Mouse (Mus musculus): ENCODE measurements around the gene Retreg1.
A peak's percentile ranks its signal among the peaks of the same experiment; 100 is the strongest.
"Not testable (repeated sequence)": the region's sequence is repeated elsewhere in the genome, so short reads cannot be mapped to it uniquely, and the experiment has no call there.

The Retreg1 gene

DNA sequence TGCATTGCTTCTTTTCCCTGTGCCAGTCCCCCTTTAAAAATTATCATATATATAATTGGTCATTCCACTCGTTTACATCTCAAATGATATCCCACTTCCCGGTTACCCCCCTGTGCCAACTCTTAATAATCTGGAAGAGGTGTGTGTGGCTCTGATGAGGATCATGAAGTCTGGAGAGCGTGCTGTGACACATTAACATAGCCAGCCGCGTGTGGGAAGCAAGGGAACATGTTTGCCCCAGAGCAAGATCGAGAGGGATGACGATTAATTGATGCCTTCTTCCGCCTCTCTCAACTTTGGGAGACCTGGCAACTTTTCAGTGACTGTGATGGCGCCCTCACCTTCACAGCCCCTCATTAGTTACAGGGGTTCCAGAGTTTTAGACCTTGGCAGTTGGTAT is 106.7 kb downstream of the Retreg1 start:
- DNase-seq = no peak

DNA sequence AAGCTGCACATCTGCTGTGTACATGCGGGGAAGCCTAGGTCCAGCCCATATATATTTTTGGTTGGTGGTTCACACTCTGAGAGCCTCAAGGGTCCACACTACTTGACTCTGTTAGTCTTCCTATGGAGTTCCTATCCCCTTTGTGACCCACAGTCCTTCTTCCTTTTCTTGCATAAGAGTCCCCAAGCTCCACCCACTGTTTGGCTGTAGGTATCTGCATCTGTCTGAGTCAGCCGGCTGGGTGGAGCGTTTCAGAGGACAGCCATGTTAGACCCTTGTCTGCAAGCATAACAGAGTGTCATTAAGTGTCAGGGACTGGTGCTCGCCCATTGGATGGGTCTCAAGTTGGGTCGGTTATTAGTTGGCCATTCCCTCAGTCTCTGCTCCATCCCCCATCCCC is 107.6 kb downstream of the Retreg1 start:
- no peak for DNase-seq

DNA sequence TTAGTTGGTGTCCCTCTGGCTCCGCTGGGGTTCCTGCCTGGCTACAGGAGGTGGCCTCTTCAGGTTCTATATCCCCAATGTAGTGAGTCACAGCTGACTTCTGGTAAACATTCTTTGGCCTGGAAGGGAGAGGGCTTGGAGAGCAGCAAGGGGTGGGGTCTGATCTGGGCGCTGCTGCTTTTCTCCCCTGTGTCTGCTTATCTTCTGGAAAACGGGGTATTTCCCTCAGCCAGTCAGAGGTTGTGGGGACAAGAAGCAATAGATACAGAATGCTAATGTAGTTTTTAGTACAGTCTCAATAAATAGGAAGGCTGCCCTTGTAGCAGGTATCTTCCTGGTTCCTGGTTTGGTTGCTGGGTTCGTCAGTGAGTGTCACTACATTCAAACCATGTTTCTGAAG is 108.1 kb downstream of the Retreg1 start:
- DNase-seq = no peak

DNA sequence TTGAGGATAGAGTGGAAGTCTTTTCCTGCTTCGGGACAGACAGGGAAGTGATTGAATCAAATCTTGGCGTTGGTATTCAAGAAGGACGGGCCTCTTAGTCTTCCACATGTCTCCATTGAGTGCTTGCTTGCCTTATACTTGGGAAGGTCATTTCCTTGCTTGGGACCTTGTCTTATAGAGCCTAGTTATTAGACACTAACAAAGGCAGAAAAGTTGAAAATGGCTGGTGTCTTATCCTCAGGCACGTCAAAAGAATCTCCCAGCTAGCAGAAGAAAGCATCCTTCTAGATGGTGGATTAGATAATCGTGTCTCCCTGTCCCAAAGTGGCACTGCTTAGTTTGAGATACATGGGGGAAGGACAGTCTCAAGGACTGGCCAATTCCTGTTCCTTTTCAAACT is 113.0 kb downstream of the Retreg1 start:
- DNase-seq = no peak

DNA sequence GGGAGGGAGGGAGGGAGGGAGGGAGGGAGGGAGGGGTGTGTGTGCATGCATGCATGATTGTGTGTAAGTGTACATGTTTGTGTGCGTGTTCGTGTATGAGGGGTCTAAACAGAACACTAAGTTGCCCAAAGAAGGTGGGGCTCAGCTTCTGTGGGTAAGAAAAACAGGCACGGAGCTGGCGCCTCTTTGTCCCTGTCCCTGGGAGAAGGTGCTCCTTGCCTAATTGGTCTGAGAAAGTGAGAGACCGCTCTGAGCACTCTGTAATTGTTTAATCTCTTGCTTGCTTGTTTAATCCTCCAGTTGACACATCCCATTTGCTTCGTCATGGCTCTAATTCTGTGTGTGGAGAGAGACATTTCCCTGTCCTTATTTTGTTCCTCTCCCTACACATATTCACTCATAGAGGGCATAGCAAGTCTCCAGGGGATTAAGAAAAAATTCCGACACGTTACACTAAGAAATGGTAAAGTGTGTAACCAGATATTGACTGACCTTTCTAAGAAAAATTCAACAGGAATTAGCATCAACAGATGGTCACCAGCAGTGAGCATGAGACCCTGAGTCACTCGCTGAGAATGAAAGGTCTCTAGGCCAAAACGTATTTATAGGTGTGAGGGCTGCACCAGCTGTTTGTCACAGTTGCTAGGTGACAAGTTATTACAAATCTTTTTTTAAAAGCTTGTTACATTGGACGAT is 113.6 kb downstream of the Retreg1 start:
- DNase-seq = no peak

DNA sequence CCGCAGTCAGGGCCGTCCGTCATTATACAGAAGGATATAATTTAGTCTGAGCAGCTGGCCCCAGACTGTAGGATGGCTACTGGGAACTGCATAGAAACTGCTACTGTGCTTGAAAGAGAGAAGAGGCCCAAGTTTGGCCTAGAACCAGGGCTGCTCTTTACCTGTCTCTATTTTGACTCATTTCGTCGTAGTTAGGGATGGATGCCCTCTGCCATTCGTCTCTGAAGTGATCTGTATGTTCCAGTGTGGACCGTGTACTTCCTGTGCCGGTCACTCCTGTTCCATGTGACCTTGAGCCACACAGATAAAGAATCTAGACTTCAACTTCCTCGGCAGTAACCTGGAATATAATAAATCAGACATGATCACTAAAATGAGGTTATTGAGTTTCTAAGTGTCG is 114.7 kb downstream of the Retreg1 start:
- DNase-seq = no peak

DNA sequence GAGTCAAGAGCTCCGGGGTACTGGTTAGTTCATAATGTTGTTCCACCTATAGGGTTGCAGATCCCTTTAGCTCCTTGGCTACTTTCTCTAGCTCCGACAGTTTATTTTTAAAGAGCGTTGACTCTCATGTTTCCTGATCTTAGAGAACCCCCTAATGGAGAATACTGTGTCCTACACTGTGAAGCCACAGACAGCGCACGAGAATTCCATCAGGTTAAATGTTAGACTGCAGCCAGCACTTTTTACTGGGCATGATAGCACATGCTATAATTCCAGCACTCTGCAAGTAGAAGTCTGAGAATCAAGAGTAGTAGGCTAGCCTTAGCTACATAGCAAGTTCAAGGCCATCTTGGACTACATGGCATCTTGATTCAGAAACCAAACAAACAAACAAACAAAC is 116.4 kb downstream of the Retreg1 start:
- peak in 1 of 2 experiments; percentile 26 for DNase-seq

DNA sequence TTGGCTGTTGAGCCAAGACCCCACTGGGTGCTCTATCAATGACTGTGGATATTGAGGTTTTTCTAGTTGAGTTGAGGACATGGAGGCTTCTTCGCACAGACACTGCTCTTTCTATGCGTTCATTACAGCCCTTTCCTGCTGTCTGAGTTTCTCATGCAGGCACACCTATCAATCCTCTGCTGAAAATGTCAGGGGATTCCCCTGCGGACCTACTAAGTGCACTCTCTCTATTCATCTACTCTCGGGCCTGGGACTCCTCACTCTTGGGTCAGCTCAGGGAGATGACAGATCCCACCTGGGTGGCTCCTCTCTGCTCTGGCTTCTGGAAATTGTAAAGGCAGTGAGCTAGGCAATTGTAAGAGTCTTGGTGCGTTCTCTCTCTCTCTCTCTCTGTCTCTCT is 117.3 kb downstream of the Retreg1 start:
- DNase-seq = no peak

DNA sequence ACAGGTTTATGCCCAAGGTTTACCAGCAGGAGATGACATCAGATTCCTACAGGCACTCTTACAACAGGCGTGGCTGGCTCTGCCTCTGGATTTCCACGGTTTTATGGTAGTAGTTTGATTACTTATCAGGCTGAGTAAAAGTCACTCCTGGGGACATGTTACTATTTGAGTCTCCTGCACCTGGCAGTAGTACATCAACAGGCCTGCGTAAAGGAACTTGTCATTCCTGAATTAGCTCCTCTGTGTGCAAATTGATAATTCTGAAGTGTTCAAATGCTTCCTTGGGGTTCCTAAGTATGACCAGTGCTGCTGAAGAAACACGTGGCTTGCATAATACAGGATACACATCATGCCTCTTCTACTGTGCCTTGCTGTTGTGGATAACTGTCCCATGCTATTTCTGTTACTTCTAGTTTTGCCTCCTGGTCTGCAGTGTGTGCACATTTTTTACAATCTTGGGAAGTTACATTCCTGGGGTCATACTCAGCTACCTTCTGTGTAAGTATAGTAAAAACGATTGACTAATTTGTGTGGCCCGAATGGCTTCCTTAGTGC is 123.3 kb downstream of the Retreg1 start:
- no peak for DNase-seq

DNA sequence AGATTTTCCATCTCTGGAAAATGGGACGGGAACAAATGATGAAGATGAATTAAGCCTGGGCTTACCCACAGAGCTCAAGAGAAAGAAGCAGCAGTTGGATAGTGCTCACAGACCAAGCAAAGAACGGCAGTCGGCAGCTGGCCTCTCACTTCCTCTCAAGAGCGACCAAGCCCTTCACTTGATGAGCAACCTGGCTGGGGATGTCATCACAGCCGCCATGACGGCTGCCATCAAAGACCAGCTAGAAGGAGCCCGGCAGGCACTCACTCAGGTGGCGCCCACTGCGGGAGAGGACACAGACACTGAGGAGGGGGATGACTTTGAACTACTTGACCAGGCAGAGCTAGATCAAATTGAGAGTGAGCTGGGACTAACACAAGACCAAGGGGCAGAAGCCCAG is 128.6 kb downstream of the Retreg1 start:
- no peak for DNase-seq

DNA sequence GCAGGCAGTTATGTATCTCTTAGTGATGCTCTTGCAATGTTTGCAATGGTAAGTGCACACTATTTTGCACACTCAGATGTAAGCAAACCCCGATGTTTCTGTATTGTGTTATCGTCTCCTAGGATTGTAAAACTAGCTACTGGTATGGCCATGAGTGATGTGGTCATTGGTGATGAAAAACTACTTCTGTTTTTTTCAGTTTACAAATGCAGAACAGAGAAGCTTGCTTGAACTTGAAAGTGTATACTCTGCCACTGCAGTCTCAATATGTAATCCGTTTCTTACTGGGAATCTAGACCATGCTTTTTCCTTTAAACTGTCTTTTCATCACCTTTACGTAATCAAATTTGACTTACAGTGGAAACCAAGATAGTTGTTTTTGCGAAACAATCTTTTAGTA is 129.8 kb downstream of the Retreg1 start:
- no peak for DNase-seq

DNA sequence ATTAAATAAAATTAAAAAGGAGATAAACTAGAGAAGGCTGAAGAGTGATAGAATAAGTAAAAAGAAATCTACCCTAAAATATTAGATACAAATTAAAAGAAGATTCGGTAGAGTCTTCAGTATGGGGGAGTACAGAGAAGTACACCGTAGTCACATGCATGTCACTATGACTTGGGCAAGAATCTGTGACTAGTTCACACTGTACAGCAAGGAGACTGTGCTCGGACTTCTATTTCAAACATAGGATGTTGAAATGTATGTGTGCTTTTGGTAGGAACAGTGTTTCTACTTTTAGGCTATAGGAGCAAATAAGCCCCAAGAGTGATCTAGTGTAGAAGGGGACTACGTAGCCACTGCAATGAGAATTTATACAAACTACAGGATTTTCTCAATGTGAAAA is 131.4 kb downstream of the Retreg1 start:
- no peak for DNase-seq

DNA sequence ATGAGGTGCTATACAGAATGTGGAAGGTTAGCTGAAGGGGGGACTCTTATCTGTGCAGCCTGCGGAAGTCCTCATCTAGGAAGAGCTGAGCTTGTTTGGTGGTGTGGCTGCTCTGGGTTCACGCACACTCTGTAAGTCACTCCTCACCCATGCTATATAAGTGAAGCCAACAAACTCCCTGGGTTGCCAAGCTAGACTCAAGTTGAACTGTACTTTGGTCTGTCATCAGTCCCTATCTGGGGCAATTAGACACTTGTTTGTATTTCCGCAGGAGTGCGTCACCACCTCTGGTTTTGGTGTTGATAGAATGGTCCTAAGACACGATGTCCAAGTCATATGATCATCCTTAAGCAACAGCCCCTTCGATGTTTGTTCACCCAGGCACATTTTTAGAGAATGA is 132.8 kb downstream of the Retreg1 start:
- no peak for DNase-seq

DNA sequence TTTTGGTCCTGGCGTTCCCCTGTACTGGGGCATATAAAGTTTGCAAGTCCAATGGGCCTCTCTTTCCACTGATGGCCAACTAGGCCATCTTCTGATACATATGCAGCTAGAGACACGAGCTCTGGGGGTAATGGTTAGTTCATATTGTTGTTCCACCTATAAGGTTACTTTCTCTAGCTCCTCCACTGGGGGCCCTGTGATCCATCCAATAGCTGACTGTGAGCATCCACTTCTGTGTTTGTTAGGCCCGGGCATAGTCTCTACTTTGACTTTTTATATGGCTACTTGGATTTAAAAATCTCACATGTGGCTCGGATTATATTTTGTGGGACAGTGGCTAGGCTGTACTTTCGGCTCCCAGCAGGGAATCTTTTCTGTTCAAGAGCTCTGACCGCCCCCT is 140.6 kb downstream of the Retreg1 start:
- DNase-seq = not testable (repeated sequence)

DNA sequence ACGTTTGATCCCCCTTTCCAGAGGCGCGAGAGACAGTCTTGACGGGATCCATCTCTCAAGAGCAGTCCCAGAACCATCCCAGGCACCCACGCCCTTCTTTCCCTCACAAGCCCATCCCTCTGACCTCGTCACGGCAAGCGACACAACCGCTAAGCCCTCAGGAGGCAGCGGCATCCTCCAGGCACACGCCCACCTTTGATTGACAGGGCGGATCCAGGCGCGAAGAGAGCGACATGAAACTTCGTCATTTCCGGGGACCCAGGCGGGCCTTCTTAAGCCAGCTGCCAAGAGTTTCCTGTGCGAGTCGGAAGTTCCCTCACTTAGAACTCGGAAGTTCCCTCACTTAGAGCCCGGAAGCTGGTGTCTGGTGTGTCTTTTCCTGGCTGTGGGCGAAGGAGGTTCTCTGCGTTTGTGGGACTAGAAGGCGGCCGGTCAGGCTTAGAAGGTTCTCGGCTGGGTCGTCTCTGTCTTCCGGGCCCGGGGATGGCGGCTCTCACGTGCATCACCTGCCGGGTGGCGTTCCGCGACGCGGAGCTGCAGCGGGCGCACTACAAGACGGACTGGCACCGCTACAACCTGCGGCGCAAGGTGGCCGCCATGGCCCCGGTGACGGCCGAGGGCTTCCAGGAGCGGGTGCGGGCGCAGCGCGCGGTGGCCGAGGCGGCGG is 141.2 kb downstream of the Retreg1 start, which contains the start of gene Zfp622:
Zfp622 (plus strand) TSS at position 300 of the 667 bp plus-strand sequence.
- DNase-seq = peak; percentile 96 to 98

DNA sequence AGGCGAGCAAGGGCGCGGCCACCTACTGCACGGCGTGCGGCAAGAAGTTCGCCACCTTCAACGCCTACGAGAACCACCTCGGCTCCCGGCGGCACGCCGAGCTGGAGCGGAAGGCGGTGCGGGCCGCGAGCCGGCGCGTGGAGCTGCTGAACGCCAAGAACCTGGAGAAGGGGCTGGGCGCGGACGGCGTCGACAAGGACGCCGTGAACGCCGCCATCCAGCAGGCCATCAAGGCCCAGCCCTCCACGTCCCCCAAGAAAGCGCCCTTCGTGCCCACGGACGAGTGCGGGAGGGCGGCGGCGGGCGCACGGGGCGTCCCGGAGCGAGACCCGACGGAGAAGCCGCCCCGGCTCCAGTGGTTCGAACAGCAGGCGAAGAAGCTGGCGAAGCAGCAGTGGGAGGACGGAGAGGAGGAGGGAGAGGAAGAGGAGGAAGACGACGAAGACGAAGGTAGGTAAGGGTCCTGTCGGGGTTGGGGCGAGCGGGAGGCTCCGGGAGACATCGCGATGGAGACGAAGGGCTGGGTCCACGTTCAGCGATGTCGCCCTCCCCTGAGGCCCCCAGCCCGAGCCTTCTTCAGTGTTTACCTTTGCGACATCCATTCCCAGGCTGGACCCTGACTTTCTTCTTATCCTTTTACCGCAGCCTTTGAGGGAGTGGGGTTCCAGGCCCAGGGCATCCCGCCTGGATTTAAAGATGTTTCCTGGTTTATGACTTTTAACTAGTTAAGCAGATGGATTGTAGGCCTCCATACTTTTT is 141.9 kb downstream of the Retreg1 start:
- DNase-seq = peak in 1 of 2 experiments; percentile 33

DNA sequence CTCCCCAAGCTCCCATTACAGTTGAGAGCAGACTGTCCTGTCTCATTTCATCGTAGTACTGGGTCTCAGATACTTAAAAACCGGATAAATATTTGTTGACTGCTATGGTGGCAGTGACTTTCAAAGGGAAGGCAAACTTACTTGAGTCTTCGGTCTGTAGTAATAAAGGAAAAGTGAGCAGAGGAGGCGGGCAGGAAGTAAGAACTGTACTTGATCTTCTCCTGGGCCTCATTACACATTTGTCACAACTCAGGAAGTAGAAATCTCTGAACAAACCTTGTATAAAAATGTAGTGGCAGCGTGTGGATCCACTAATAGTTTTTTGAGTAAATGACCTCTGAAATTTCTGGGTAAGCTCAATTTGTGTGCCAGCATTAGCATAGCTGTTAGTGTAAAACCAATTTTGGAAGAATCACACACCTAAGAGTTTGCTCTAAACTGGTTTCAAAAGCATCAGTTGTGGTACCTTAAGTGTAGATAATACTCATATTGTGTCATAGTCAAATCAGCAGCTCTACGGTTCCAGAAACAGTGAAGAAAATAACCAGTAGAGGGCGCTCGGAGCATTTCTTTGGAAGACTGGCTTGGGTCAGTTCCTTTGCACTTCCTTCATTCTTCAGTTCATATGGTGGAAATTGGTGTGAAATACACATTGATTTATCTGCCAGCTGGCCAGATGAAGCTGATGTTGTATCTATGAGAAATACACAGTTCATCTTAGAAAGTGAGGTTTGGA is 150.2 kb downstream of the Retreg1 start:
- peak in 1 of 2 experiments; percentile 53 for DNase-seq

DNA sequence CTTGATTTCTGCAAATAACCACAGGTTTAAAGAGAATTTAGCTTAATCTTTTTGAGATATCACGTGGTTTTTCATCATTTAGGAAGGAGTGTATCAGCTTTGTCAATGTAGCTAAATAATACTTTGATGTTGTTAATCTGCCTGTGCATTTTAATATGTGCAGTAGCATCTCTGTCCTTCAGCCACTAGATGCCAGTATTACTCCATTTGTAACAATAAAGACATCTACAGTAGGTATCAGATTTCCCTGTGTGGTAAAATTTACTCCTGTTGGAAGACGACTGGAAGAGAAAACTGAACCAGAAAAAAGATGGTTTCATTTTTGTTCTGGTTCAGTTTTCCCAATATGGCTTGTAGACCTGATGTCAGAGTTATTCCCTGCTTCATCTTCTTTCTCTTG is 152.5 kb downstream of the Retreg1 start:
- DNase-seq = no peak

DNA sequence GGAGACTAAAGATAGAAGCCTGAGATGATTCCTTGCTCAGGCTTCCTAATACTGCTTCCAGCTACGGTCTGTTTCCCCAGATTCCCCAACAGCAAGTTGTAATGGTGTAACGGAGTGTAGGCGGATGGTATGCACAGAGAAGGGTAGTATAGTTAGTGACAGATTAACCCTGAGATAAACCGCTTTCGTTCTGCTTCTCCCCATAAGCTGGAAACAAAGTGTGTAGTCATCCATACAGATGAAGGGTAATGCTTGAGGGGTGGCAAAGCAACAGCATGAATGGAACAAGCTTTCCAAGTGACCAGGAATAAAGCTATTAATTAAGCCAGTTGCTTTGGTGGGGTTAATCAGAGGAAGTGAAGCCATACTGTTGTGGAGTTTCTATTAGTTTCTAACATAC is 156.6 kb downstream of the Retreg1 start:
- not testable (repeated sequence) for DNase-seq

DNA sequence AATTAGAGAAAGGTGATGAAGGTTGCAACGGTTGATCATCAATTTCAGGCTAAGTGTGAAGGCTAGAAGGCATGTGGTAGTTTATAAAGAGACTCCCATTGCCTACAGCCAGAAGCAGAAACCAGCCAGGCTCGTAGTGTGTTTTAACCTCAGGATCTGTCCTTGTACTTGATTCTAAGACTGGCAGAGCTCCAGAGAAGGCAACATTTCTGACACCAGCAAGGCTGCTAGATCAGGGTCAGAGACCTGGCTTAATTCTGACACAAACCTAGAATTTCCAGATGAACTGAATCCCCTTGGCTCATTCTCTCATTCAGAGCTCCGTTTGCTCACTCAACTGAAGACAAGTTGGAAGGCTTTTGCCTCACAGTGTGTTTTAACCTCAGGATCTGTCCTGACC is 165.6 kb downstream of the Retreg1 start:
- no peak for DNase-seq

DNA sequence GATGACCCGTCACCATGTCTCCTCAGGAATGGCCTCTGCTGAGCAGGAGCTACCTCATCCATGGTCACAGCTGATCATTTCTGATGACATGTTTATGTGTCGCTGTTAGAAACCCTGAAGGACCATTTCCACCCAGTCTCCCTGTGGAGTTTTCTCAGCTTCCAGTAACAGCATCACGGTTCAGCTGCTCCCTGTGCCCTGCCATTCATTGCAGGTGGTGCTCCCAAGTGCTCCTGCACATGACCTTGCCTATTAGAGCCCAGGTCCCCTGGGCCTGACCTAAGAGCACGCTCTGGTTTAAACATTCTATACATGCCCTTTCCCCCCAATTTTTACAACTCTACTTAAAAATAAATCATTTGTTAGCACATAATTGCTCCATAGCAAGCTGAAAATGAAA is 169.9 kb downstream of the Retreg1 start:
- DNase-seq = no peak

DNA sequence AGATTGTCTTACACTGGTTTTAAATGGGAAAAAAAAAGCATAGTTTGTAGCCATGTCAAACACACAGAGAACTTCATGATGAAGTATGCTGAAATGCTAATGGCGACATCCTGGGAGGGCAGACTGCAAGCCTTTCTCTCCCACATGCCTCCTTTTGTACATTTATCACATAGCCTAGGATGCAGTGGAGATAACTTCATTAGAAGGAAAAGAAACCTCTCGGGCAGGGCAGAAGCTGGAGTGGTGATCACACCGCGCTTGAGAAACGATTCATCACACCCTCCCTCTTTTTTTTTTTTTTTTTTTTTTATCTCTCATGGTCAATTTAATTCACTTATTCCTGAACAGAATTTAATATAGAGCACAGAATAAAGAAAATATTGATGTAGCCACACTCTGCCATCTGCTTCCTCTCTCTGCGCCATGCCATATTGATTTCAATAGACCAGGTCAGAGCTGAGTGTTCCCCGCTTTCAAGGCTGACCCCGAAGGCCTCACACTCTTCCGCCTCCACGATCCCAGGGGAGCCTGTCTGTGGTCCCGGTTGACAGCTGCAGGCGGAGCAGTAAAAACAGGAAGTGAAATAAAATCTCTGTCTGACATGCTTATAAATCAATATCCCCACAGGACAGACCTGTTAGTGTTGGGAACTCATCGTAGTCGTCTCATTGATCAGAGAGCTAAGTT is 173.1 kb downstream of the Retreg1 start:
- DNase-seq = peak; percentile 5 to 43
